Mouse (Mus musculus) heart, postnatal 0 days (tissue): ENCODE measurements at regions not wholly inside any gene's neighbourhood (a gene's known extent, or its start where the extent isn't known, plus 50 kb on each side); places are given as distances from the start of the nearest gene placed in this dataset.

Experiments used
- CTCF ChIP-seq: IDR thresholded peaks from 2 replicates; pipeline ENCODE4 v1.5.1; 2016; ENCODE audit warnings: antibody characterized with exemption, control low read depth, low read depth
- EP300 ChIP-seq: IDR thresholded peaks from 2 replicates; pipeline ENCODE4 v1.6.1; 2016; ENCODE audit warnings: antibody characterized with exemption, low read depth

DNA sequence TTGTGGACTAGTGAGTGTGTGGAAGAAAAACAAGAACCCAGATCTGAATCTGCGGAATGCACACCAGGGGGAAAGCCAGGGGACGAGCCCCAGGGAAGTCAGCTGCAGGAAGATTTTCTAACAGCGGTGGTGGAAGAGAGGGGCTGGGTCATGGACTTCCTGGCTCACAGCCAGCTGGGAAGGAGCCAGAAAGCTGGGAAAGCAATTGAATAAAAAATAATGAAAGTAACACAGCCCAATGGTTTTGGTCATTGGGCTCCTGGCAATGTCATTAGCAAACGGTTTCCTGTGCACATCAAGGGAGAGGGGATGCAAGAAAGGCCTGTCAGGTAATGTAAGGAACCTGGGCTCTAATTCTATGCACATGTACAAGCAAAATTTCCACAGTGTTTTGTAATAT lies 273.9 kb upstream of the Klf12 start:
- no peak for TF ChIP-seq CTCF
- no peak for TF ChIP-seq EP300
